Mouse (Mus musculus): Measurements from ENCODE around the gene Cttn. TPM values are rescaled to one million over a fixed set of nuclear protein-coding genes. Genes with fewer than 3 reads are reported as not detected.

Gene Cttn
- total and polyA plus RNA-seq, 3 experiments = 0.55 TPM; not detected in 2

- in situ Hi-C loops (cut with MboI; ENCODE audit: low pct_ligation_motif_present, low pct_unique_long_range_greater_than_20kb, low sequenced_read_pairs) = no loop called here
- Histone ChIP-seq H3K9me3 (replicated peaks; ENCODE audit: low read length) (no peaks in the 10 kb centered on the region), H3K79me2 (replicated peaks; ENCODE audit: control insufficient read depth, extremely low read depth, insufficient read depth, poor library complexity, severe bottlenecking) (no peaks in the 10 kb centered on the region), H3K9ac (ENCODE audit: insufficient read depth, low read depth) (no peak overlapping the region), H3K36me3 (replicated peaks in 1 of 2; ENCODE audit: control insufficient read depth in 1 of 2, insufficient read depth in 1 of 2, low read length in 1 of 2) (peaks cover 55 to 88% of the 10 kb centered on the region in 2 experiments), H3K4me2 (ENCODE audit: insufficient read depth, low read depth, poor library complexity, severe bottlenecking) (no peak overlapping the region), H3K4me1 (ENCODE audit: control insufficient read depth in 1 of 2, insufficient read depth in 2 of 2) (no peaks in the 10 kb centered on the region), H3K27me3 (replicated peaks) (no peaks in the 10 kb centered on the region), H3K4me3 (replicated peaks in 1 of 3; ENCODE audit: low read depth in 2 of 3, low read length in 2 of 3, poor library complexity in 1 of 3) (no peak overlapping the region), H3K27ac (ENCODE audit: insufficient read depth, low read depth) (no peak overlapping the region)
- no peak for TF ChIP-seq GABPA (IDR thresholded peaks at IDR 0.05; ENCODE audit: insufficient replicate concordance, low read depth, low read length)
- no peak for TF ChIP-seq MEF2A (IDR thresholded peaks at IDR 0.05; ENCODE audit: borderline replicate concordance, low read depth, low read length)
- no peak for DNase-seq (ENCODE audit: extremely low read depth)
- dilution Hi-C loops (cut with MboI; ENCODE audit: extremely low pct_ligation_motif_present, extremely low pct_unique_long_range_greater_than_20kb, low sequenced_read_pairs) = no loop called here
Observed at GRCm38 (mm10) chr7:144489067-144489774, 18.4 kb upstream of the Cttn start.

DNA sequence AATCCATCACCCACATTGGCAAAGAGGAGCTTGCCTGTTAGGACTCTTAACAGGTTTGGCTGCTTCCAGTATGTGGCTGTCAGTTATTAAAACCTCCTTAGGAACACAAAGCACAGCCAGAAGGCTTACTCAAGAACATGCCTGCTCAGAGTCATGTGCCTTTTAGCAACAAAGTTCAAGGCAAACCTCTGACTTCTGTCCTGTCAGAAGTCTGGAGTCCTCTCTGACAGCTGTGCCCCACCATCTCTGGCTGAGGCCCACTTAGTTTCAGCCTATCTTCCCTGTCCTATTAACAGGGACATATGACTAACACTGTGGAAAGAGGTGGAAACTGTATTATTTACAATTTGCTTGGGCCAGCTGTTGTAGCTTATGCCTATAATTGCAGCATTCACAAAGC, 9.5 kb upstream of the Cttn start:
- Histone ChIP-seq H3K27me3 (replicated peaks) (no peaks in the 10 kb centered on the region), H3K79me2 (replicated peaks; ENCODE audit: control insufficient read depth, extremely low read depth, insufficient read depth, poor library complexity, severe bottlenecking) (no peaks in the 10 kb centered on the region), H3K9ac (ENCODE audit: insufficient read depth, low read depth) (no peak overlapping the region), H3K9me3 (replicated peaks; ENCODE audit: low read length) (no peaks in the 10 kb centered on the region), H3K4me1 (ENCODE audit: control insufficient read depth in 1 of 2, insufficient read depth in 2 of 2) (no peaks in the 10 kb centered on the region), H3K4me3 (replicated peaks in 1 of 3; ENCODE audit: low read depth in 2 of 3, low read length in 2 of 3, poor library complexity in 1 of 3) (no peak overlapping the region), H3K27ac (ENCODE audit: insufficient read depth, low read depth) (no peak overlapping the region), H3K4me2 (ENCODE audit: insufficient read depth, low read depth, poor library complexity, severe bottlenecking) (no peak overlapping the region), H3K36me3 (replicated peaks in 1 of 2; ENCODE audit: control insufficient read depth in 1 of 2, insufficient read depth in 1 of 2, low read length in 1 of 2) (peaks cover 75 to 84% of the 10 kb centered on the region in 2 experiments)
- TF ChIP-seq MXI1 (IDR thresholded peaks at IDR 0.05; ENCODE audit: low read depth, low read length) = no peak
- TF ChIP-seq ZC3H11A (IDR thresholded peaks at IDR 0.05; ENCODE audit: low read depth, low read length) = no peak
- DNase-seq (ENCODE audit: extremely low read depth) = no peak
- dilution Hi-C loops (cut with MboI; ENCODE audit: extremely low pct_ligation_motif_present, extremely low pct_unique_long_range_greater_than_20kb, low sequenced_read_pairs) (no loop called here), in situ Hi-C loops (cut with MboI; ENCODE audit: low pct_ligation_motif_present, low pct_unique_long_range_greater_than_20kb, low sequenced_read_pairs) (no loop called here)

- Histone ChIP-seq H3K9me3 (replicated peaks; ENCODE audit: low read length) (no peaks in the 10 kb centered on the region), H3K79me2 (replicated peaks; ENCODE audit: control insufficient read depth, extremely low read depth, insufficient read depth, poor library complexity, severe bottlenecking) (no peaks in the 10 kb centered on the region), H3K27me3 (replicated peaks) (no peaks in the 10 kb centered on the region), H3K4me1 (ENCODE audit: control insufficient read depth in 1 of 2, insufficient read depth in 2 of 2) (no peaks in the 10 kb centered on the region), H3K4me2 (ENCODE audit: insufficient read depth, low read depth, poor library complexity, severe bottlenecking) (no peak overlapping the region), H3K36me3 (replicated peaks in 1 of 2; ENCODE audit: control insufficient read depth in 1 of 2, insufficient read depth in 1 of 2, low read length in 1 of 2) (peaks cover 69 to 77% of the 10 kb centered on the region in 2 experiments), H3K27ac (ENCODE audit: insufficient read depth, low read depth) (no peak overlapping the region), H3K4me3 (replicated peaks in 1 of 3; ENCODE audit: low read depth in 2 of 3, low read length in 2 of 3, poor library complexity in 1 of 3) (no peak overlapping the region), H3K9ac (ENCODE audit: insufficient read depth, low read depth) (no peak overlapping the region)
- in situ Hi-C loops (cut with MboI; ENCODE audit: low pct_ligation_motif_present, low pct_unique_long_range_greater_than_20kb, low sequenced_read_pairs) (no loop called here), dilution Hi-C loops (cut with MboI; ENCODE audit: extremely low pct_ligation_motif_present, extremely low pct_unique_long_range_greater_than_20kb, low sequenced_read_pairs) (no loop called here)
- no peak for DNase-seq (ENCODE audit: extremely low read depth)
- TF ChIP-seq SIN3A (IDR thresholded peaks at IDR 0.05; ENCODE audit: low read length) = no peak
- no peak for TF ChIP-seq NRF1 (IDR thresholded peaks at IDR 0.05; ENCODE audit: low read depth, low read length)
Observed at GRCm38 (mm10) chr7:144479569-144479968, 8.8 kb upstream of the Cttn start.

All from CH12.LX (cell line).